Mouse (Mus musculus) layer of hippocampus, adult 18-20 months (tissue): Measurements from ENCODE around the gene Trabd2b. TPM values are rescaled to one million over a fixed set of nuclear protein-coding genes. Genes with fewer than 3 reads are reported as not detected.

Source experiments
- DNase-seq, 2 experiments: peaks; one replicate each; pipeline ENCODE4 v3.0.0; 2022; ENCODE audit warnings: low spot score in 2 of 2
- total RNA-seq, 2 experiments: library from RNA; stranded (reverse); gene quantifications; 2 replicates each; pipeline ENCODE4 v1.2.3; 2021

The Trabd2b gene
- total RNA-seq, 2 experiments from 2014 or later: 1.4 to 1.5 TPM

GRCm38 (mm10) chr4:114643679-114644208 is 237.2 kb downstream of the Trabd2b start:
- DNase-seq: no peak

- DNase-seq: no peak
Measured at GRCm38 (mm10) chr4:114645341-114645740, 238.8 kb downstream of the Trabd2b start.

- no peak for DNase-seq
Measured at GRCm38 (mm10) chr4:114646825-114647681, 240.5 kb downstream of the Trabd2b start.

GRCm38 (mm10) chr4:114647689-114648088 is 241.2 kb downstream of the Trabd2b start:
- DNase-seq: peak; percentile 52 to 89

GRCm38 (mm10) chr4:114648532-114649074 is 242.1 kb downstream of the Trabd2b start:
- DNase-seq: no peak

- DNase-seq: no peak
Measured at GRCm38 (mm10) chr4:114650551-114650950, 244.0 kb downstream of the Trabd2b start.

- no peak for DNase-seq
Measured at GRCm38 (mm10) chr4:114651007-114651406, 244.5 kb downstream of the Trabd2b start.

GRCm38 (mm10) chr4:114651606-114652005 is 245.1 kb downstream of the Trabd2b start:
- no peak for DNase-seq

- no peak for DNase-seq
Measured at GRCm38 (mm10) chr4:114652400-114652799, 245.9 kb downstream of the Trabd2b start.

- peak; percentile 44 to 66 for DNase-seq
Measured at GRCm38 (mm10) chr4:114657933-114658332, 251.4 kb downstream of the Trabd2b start.

GRCm38 (mm10) chr4:114659876-114660275 is 253.4 kb downstream of the Trabd2b start:
- DNase-seq: no peak

GRCm38 (mm10) chr4:114664063-114665036 is 257.8 kb downstream of the Trabd2b start:
- no peak for DNase-seq

Other genes with a start within 250 kb of the Trabd2b start
- not detected for gene Skint11, start 243.3 kb upstream of the Trabd2b start, total RNA-seq